In genomic region chr5:136116784-136117112, GRCm38 (mm10) we compare ENCODE assay signal across 8 mouse cellular contexts. TPM values are rescaled to one million over a fixed set of nuclear protein-coding genes. Genes with fewer than 3 reads are reported as not detected.
DNase-seq lines count a peak whose midpoint lies in the region; ATAC-seq and TF ChIP-seq lines count a peak whose summit lies in the region.

No protein-coding gene starts in this region.

- H3K4me1 ChIP-seq in lung, embryonic 15.5 days: peaks cover 18% of the 10 kb centered on the region
- peaks cover 21% of the 10 kb centered on the region for H3K4me1 ChIP-seq in limb, embryonic 13.5 days
- H3K4me1 ChIP-seq in olfactory bulb, adult 2 months (ENCODE audit: control insufficient read depth, insufficient read depth, low read length): peaks cover 16% of the 10 kb centered on the region

- WGBS in lung, embryonic 15.5 days: under 1% methylated on average over 22 of the region's 22 CpGs
- WGBS in limb, embryonic 13.5 days: 1% methylated on average over 22 of the region's 22 CpGs
- under 1% methylated on average over 22 of the region's 22 CpGs for WGBS in olfactory bulb, adult 2 months

- H3K27ac ChIP-seq in lung, embryonic 15.5 days: no peak overlapping the region
- H3K27ac ChIP-seq in limb, embryonic 13.5 days: peak overlapping the region; percentile 56; the same call in 1 of the 2 replicates
- H3K27ac ChIP-seq in olfactory bulb, adult 2 months (ENCODE audit: insufficient read depth, low read depth, low read length): peak overlapping the region; percentile 14; the same call in 1 of the 2 replicates

- peaks cover 23% of the 10 kb centered on the region for H3K36me3 ChIP-seq in lung, embryonic 15.5 days
- H3K36me3 ChIP-seq in limb, embryonic 13.5 days: peaks cover 35% of the 10 kb centered on the region

- ATAC-seq in lung, embryonic 15.5 days (ENCODE audit: borderline replicate concordance, extremely low read depth, low FRiP score, low TSS enrichment): peak; percentile 35; the same call in 1 of the 2 replicates
- peak; percentile 75 for ATAC-seq in erythroblast, adult 5-6 weeks (replicated peaks; ENCODE audit: low FRiP score, poor library complexity, severe bottlenecking)
- ATAC-seq in limb, embryonic 13.5 days (ENCODE audit: low FRiP score, low read depth): peak; percentile 51

- TF ChIP-seq CTCF in olfactory bulb, adult 2 months (IDR thresholded peaks at IDR 0.05; ENCODE audit: insufficient read depth, low read depth, low read length): no peak

- TF ChIP-seq POLR2A in olfactory bulb, adult 2 months (IDR thresholded peaks at IDR 0.05; ENCODE audit: insufficient read depth, low read depth, low read length): no peak

- no peaks in the 10 kb centered on the region for H3K27me3 ChIP-seq in lung, embryonic 15.5 days
- no peaks in the 10 kb centered on the region for H3K27me3 ChIP-seq in limb, embryonic 13.5 days

- H3K9me3 ChIP-seq in lung, embryonic 15.5 days: no peaks in the 10 kb centered on the region
- H3K9me3 ChIP-seq in limb, embryonic 13.5 days: no peaks in the 10 kb centered on the region

- peak overlapping the region; percentile 89 for H3K9ac ChIP-seq in lung, embryonic 15.5 days
- H3K9ac ChIP-seq in limb, embryonic 13.5 days: peak overlapping the region; percentile 89

- no peak for DNase-seq in lung, postnatal 10 days
- no peak for DNase-seq in gastrocnemius, postnatal 10 days
- no peak for DNase-seq in frontal cortex, postnatal 36 days (ENCODE audit: low spot score in 2 of 2)
- DNase-seq in spleen, postnatal 36 days (ENCODE audit: low spot score in 2 of 2): no peak

- H3K4me2 ChIP-seq in lung, embryonic 15.5 days: peak overlapping the region; percentile 67
- peak overlapping the region; percentile 96 for H3K4me2 ChIP-seq in limb, embryonic 13.5 days (replicated peaks)

- H3K4me3 ChIP-seq in lung, embryonic 15.5 days: peak overlapping the region; percentile 86
- H3K4me3 ChIP-seq in limb, embryonic 13.5 days: peak overlapping the region; percentile 89
- H3K4me3 ChIP-seq in olfactory bulb, adult 2 months (ENCODE audit: insufficient read depth, low read depth, low read length): peak overlapping the region; percentile 69

RNA-seq across cellular contexts. Expression of gene Polr2j, which starts 0.3 kb away (rescaled TPM):
- 198 and 223 TPM in 2 replicates for polyA plus RNA-seq in lung, embryonic 15.5 days (2015; fragmentation: Nextera tagmentation; extraction: Ambion mirVana)
- total RNA-seq in erythroblast, adult 5-6 weeks (2015; ENCODE audit: low replicate concordance): 34.6 and 42.0 TPM in 2 replicates
- total RNA-seq in erythroblast, adult 5-6 weeks (2017; ENCODE audit: low replicate concordance): 24.1 and 62.5 TPM in 2 replicates
- polyA plus RNA-seq in limb, embryonic 13.5 days (2015; fragmentation: Nextera tagmentation; extraction: Ambion mirVana): 233 and 254 TPM in 2 replicates
- polyA plus RNA-seq in olfactory bulb, adult 2 months (2012; ENCODE audit: insufficient read depth, insufficient read length, low replicate concordance, missing spikeins): not detected in 2 replicates
- 10 to 100 TPM; 71.2 to 75.6 TPM for total RNA-seq in gastrocnemius, postnatal 10 days (2021)

RNA-seq across cellular contexts. Expression of gene Lrwd1, which starts 19.1 kb away (rescaled TPM):
- polyA plus RNA-seq in lung, embryonic 15.5 days (2015; fragmentation: Nextera tagmentation; extraction: Ambion mirVana): 36.7 and 37.5 TPM in 2 replicates
- total RNA-seq in erythroblast, adult 5-6 weeks (2015; ENCODE audit: low replicate concordance): 2.9 and 24.2 TPM in 2 replicates
- 11.9 and 14.8 TPM in 2 replicates for total RNA-seq in erythroblast, adult 5-6 weeks (2017; ENCODE audit: low replicate concordance)
- 44.6 and 45.4 TPM in 2 replicates for polyA plus RNA-seq in limb, embryonic 13.5 days (2015; fragmentation: Nextera tagmentation; extraction: Ambion mirVana)
- polyA plus RNA-seq in olfactory bulb, adult 2 months (2012; ENCODE audit: insufficient read depth, insufficient read length, low replicate concordance, missing spikeins): not detected in 2 replicates
- 1 to 10 TPM; 4.9 to 7.4 TPM for total RNA-seq in gastrocnemius, postnatal 10 days (2021)

RNA-seq across cellular contexts. Expression of gene Alkbh4, which starts 19.2 kb away (rescaled TPM):
- 15.4 and 18.0 TPM in 2 replicates for polyA plus RNA-seq in lung, embryonic 15.5 days (2015; fragmentation: Nextera tagmentation; extraction: Ambion mirVana)
- total RNA-seq in erythroblast, adult 5-6 weeks (2015; ENCODE audit: low replicate concordance): 7.7 and 10.7 TPM in 2 replicates
- total RNA-seq in erythroblast, adult 5-6 weeks (2017; ENCODE audit: low replicate concordance): 2.2 and 3.4 TPM in 2 replicates
- polyA plus RNA-seq in limb, embryonic 13.5 days (2015; fragmentation: Nextera tagmentation; extraction: Ambion mirVana): 28.0 and 29.7 TPM in 2 replicates
- not detected in 2 replicates for polyA plus RNA-seq in olfactory bulb, adult 2 months (2012; ENCODE audit: insufficient read depth, insufficient read length, low replicate concordance, missing spikeins)
- 1 to 10 TPM; 5.0 to 6.2 TPM for total RNA-seq in gastrocnemius, postnatal 10 days (2021)

RNA-seq across cellular contexts. Expression of gene Rasa4, which starts 33.0 kb away (rescaled TPM):
- 2.6 and 4.1 TPM in 2 replicates for polyA plus RNA-seq in lung, embryonic 15.5 days (2015; fragmentation: Nextera tagmentation; extraction: Ambion mirVana)
- total RNA-seq in erythroblast, adult 5-6 weeks (2015; ENCODE audit: low replicate concordance): 1.9 and 3.3 TPM in 2 replicates
- 4.3 TPM in 2 replicates for total RNA-seq in erythroblast, adult 5-6 weeks (2017; ENCODE audit: low replicate concordance)
- 17.0 and 18.5 TPM in 2 replicates for polyA plus RNA-seq in limb, embryonic 13.5 days (2015; fragmentation: Nextera tagmentation; extraction: Ambion mirVana)
- polyA plus RNA-seq in olfactory bulb, adult 2 months (2012; ENCODE audit: insufficient read depth, insufficient read length, low replicate concordance, missing spikeins): not detected in 2 replicates
- 10 to 100 TPM; 12.9 to 20.5 TPM for total RNA-seq in gastrocnemius, postnatal 10 days (2021)

RNA-seq across cellular contexts. Expression of gene Orai2, which starts 53.8 kb away (rescaled TPM):
- polyA plus RNA-seq in lung, embryonic 15.5 days (2015; fragmentation: Nextera tagmentation; extraction: Ambion mirVana): 7.7 and 8.3 TPM in 2 replicates
- total RNA-seq in erythroblast, adult 5-6 weeks (2015; ENCODE audit: low replicate concordance): 6.9 and 13.1 TPM in 2 replicates
- total RNA-seq in erythroblast, adult 5-6 weeks (2017; ENCODE audit: low replicate concordance): 6.4 and 10.6 TPM in 2 replicates
- polyA plus RNA-seq in limb, embryonic 13.5 days (2015; fragmentation: Nextera tagmentation; extraction: Ambion mirVana): 11.1 and 11.9 TPM in 2 replicates
- not detected in 2 replicates for polyA plus RNA-seq in olfactory bulb, adult 2 months (2012; ENCODE audit: insufficient read depth, insufficient read length, low replicate concordance, missing spikeins)
- total RNA-seq in gastrocnemius, postnatal 10 days (2021): 1 to 10 TPM; 4.9 to 7.8 TPM

Comparison
In these comparisons a context has a peak if more than half of its experiments do, and no peak if none do; other contexts are left out.
1. RNA of gene Polr2j, which starts 0.3 kb away (polyA plus RNA-seq): 233 to 254 TPM in limb, embryonic 13.5 days and 198 to 223 TPM in lung, embryonic 15.5 days; not detected in olfactory bulb, adult 2 months; every median in the first group is over 100 times any median in the second.
2. RNA of gene Lrwd1, which starts 19.1 kb away (polyA plus RNA-seq): 44.6 to 45.4 TPM in limb, embryonic 13.5 days and 36.7 to 37.5 TPM in lung, embryonic 15.5 days; not detected in olfactory bulb, adult 2 months; every median in the first group is over 10 times any median in the second.
3. RNA of gene Alkbh4, which starts 19.2 kb away (polyA plus RNA-seq): 28.0 to 29.7 TPM in limb, embryonic 13.5 days and 15.4 to 18.0 TPM in lung, embryonic 15.5 days; not detected in olfactory bulb, adult 2 months; every median in the first group is over 10 times any median in the second.
4. Peak in every context shown above with its lines, with median percentiles within 50 percentile points of each other: ATAC-seq and H3K4me3 ChIP-seq.